Mouse (Mus musculus) bone marrow macrophage, adult 2 months (primary cell): ENCODE results near the gene Gzmc. TPM values are rescaled to one million over a fixed set of nuclear protein-coding genes. Genes with fewer than 3 reads are reported as not detected.
"Not testable (repeated sequence)": the region's sequence is repeated elsewhere in the genome, so short reads cannot be mapped to it uniquely, and the experiment has no call there.

Source experiments
- H3K27ac ChIP-seq: 2 replicates; pipeline ENCODE4 v1.5.1; 2012; ENCODE audit warnings: low read depth, low read length; ENCODE audit not compliant: insufficient read depth
- H3K4me1 ChIP-seq: 2 replicates; pipeline ENCODE4 v1.6.1; 2012; ENCODE audit warnings: low read length; ENCODE audit not compliant: control insufficient read depth, insufficient read depth
- H3K4me3 ChIP-seq: 2 replicates; pipeline ENCODE4 v1.5.1; 2012; ENCODE audit warnings: mild to moderate bottlenecking, low read length, moderate library complexity; ENCODE audit not compliant: insufficient read depth
- CTCF ChIP-seq: IDR thresholded peaks from 2 replicates; pipeline ENCODE4 v1.5.1; 2012; ENCODE audit warnings: low read depth, mild to moderate bottlenecking, low read length, moderate library complexity
- POLR2A ChIP-seq: IDR thresholded peaks from 2 replicates; pipeline ENCODE4 v1.6.1; 2012; ENCODE audit warnings: mild to moderate bottlenecking, low read depth, low read length, borderline replicate concordance
- polyA plus RNA-seq: library from polyadenylated mRNA; stranded (reverse); fragments of >200 nt; gene quantifications from 2 replicates; pipeline ENCODE4 v1.2.4, GENCODE M21; 2012; ENCODE audit not compliant: missing spikeins, insufficient read depth, insufficient read length

The Gzmc gene
- polyA plus RNA-seq = not detected in 2 replicates

GRCm38 (mm10) chr14:56234556-56234955 lies at the start of gene Gzmc:
Gzmc (minus strand) TSS chr14:56234656.
- TF ChIP-seq POLR2A (no peak), CTCF (no peak)
- Histone ChIP-seq H3K4me3 (no peak within 1 kb of the TSS), H3K27ac (no peak within 1 kb of the TSS), H3K4me1 (no peaks in the 10 kb centered on the region)

- Histone ChIP-seq H3K27ac (no peak overlapping the region), H3K4me1 (no peaks in the 10 kb centered on the region), H3K4me3 (no peak overlapping the region)
- no peak for TF ChIP-seq CTCF
- TF ChIP-seq POLR2A = no peak
Measured at GRCm38 (mm10) chr14:56283816-56284215, 49.4 kb upstream of the Gzmc start.

GRCm38 (mm10) chr14:56281090-56281489 lies 46.6 kb upstream of the Gzmc start:
- no peak for TF ChIP-seq POLR2A
- TF ChIP-seq CTCF = no peak
- Histone ChIP-seq H3K4me1 (no peaks in the 10 kb centered on the region), H3K27ac (no peak overlapping the region), H3K4me3 (no peak overlapping the region)

- not testable (repeated sequence) for H3K4me1 ChIP-seq, H3K27ac ChIP-seq, H3K4me3 ChIP-seq
Measured at GRCm38 (mm10) chr14:56278691-56279090, 44.2 kb upstream of the Gzmc start.

- H3K4me1 ChIP-seq, H3K4me3 ChIP-seq, H3K27ac ChIP-seq: not testable (repeated sequence)
Measured at GRCm38 (mm10) chr14:56276096-56276495, 41.6 kb upstream of the Gzmc start.

- Histone ChIP-seq H3K4me3 (no peak overlapping the region), H3K27ac (no peak overlapping the region), H3K4me1 (no peaks in the 10 kb centered on the region)
- TF ChIP-seq CTCF (no peak), POLR2A (no peak)
Measured at GRCm38 (mm10) chr14:56266109-56266508, 31.7 kb upstream of the Gzmc start.

GRCm38 (mm10) chr14:56262153-56262552 lies 27.7 kb upstream of the Gzmc start, which contains the start of gene Gzmb:
Gzmb (minus strand) TSS chr14:56262260.
- Histone ChIP-seq H3K27ac (no peak within 1 kb of the TSS), H3K4me3 (no peak within 1 kb of the TSS), H3K4me1 (no peaks in the 10 kb centered on the region)
- no peak for TF ChIP-seq POLR2A
- TF ChIP-seq CTCF = no peak

- TF ChIP-seq CTCF = no peak
- no peak for TF ChIP-seq POLR2A
- Histone ChIP-seq H3K4me1 (no peaks in the 10 kb centered on the region), H3K4me3 (no peak overlapping the region), H3K27ac (no peak overlapping the region)
Measured at GRCm38 (mm10) chr14:56240409-56240808, 6.0 kb upstream of the Gzmc start.

GRCm38 (mm10) chr14:56211317-56211716 lies 23.1 kb downstream of the Gzmc start, which contains the start of gene Gzmf:
Gzmf (minus strand) TSS chr14:56211417.
- TF ChIP-seq CTCF (no peak), POLR2A (no peak)
- H3K4me1 ChIP-seq = no peaks in the 10 kb centered on the region
- no peak within 1 kb of the TSS for H3K27ac ChIP-seq
- no peak within 1 kb of the TSS for H3K4me3 ChIP-seq

- TF ChIP-seq POLR2A = no peak
- TF ChIP-seq CTCF = no peak
- H3K27ac ChIP-seq = no peak overlapping the region
Measured at GRCm38 (mm10) chr14:56205613-56206012, 28.8 kb downstream of the Gzmc start.

GRCm38 (mm10) chr14:56205021-56205420 lies 29.4 kb downstream of the Gzmc start:
- not testable (repeated sequence) for H3K4me3 ChIP-seq, H3K4me1 ChIP-seq, H3K27ac ChIP-seq
- TF ChIP-seq CTCF = peak; percentile 26

More at GRCm38 (mm10) chr14:56205613-56206012, 28.8 kb downstream of the Gzmc start:
- H3K4me3 ChIP-seq = no peak overlapping the region
- H3K4me1 ChIP-seq = no peaks in the 10 kb centered on the region
